Comparison of ENCODE assay signal across 8 mouse cellular contexts in genomic region chr7:80947445-80948350, GRCm38 (mm10). TPM values are rescaled to one million over a fixed set of nuclear protein-coding genes. Genes with fewer than 3 reads are reported as not detected.
A peak's percentile ranks its signal among the peaks of the same experiment; 100 is the strongest.
DNase-seq lines count a peak whose midpoint lies in the region; ATAC-seq and TF ChIP-seq lines count a peak whose summit lies in the region.

TSS of gene Sec11a (minus strand) at chr7:80947780.

- TF ChIP-seq EP300 in heart, postnatal 0 days (IDR thresholded peaks at IDR 0.05; ENCODE audit: low read depth): no peak

- H3K9me3 ChIP-seq in E14TG2a.4 (ENCODE audit: low read length): no peaks in the 10 kb centered on the region
- H3K9me3 ChIP-seq in forebrain, embryonic 12.5 days: no peaks in the 10 kb centered on the region
- H3K9me3 ChIP-seq in heart, postnatal 0 days (replicated peaks; ENCODE audit: control insufficient read depth, low read length): no peaks in the 10 kb centered on the region
- no peaks in the 10 kb centered on the region for H3K9me3 ChIP-seq in liver, embryonic 16.5 days (replicated peaks; ENCODE audit: control insufficient read depth, low read length)
- H3K9me3 ChIP-seq in neural tube, embryonic 13.5 days: no peaks in the 10 kb centered on the region

- H3K4me3 ChIP-seq in E14TG2a.4 (replicated peaks; ENCODE audit: low read length): peak within 1 kb of the TSS; percentile 97
- H3K4me3 ChIP-seq in forebrain, embryonic 12.5 days (replicated peaks): peak within 1 kb of the TSS; percentile 88
- peak within 1 kb of the TSS; percentile 98 for H3K4me3 ChIP-seq in heart, postnatal 0 days (ENCODE audit: low read depth, low read length)
- H3K4me3 ChIP-seq in liver, embryonic 16.5 days (ENCODE audit: low read depth, low read length): peak within 1 kb of the TSS; percentile 91
- peak within 1 kb of the TSS; percentile 73 for H3K4me3 ChIP-seq in neural tube, embryonic 13.5 days
- peak within 1 kb of the TSS; percentile 97 for H3K4me3 ChIP-seq in testis, adult 2 months (ENCODE audit: control insufficient read depth, low read depth, low read length)

- peaks cover 42% of the 10 kb centered on the region for H3K4me1 ChIP-seq in E14TG2a.4 (replicated peaks; ENCODE audit: low read depth, low read length)
- peaks cover 24% of the 10 kb centered on the region for H3K4me1 ChIP-seq in forebrain, embryonic 12.5 days
- H3K4me1 ChIP-seq in heart, postnatal 0 days (ENCODE audit: control insufficient read depth, insufficient read depth): peaks cover 11% of the 10 kb centered on the region
- peaks cover 22% of the 10 kb centered on the region for H3K4me1 ChIP-seq in liver, embryonic 16.5 days (ENCODE audit: control insufficient read depth, low read depth, low read length)
- peaks cover 33% of the 10 kb centered on the region for H3K4me1 ChIP-seq in neural tube, embryonic 13.5 days (replicated peaks)
- H3K4me1 ChIP-seq in testis, adult 2 months (ENCODE audit: control insufficient read depth, insufficient read depth, low read length): peaks cover 6% of the 10 kb centered on the region

- peak; percentile 99 for ATAC-seq in forebrain, embryonic 12.5 days (ENCODE audit: low FRiP score)
- ATAC-seq in heart, postnatal 0 days (ENCODE audit: insufficient read depth, low read depth): peak; percentile 99
- peak; percentile 100 for ATAC-seq in liver, embryonic 16.5 days (ENCODE audit: low read depth)
- ATAC-seq in neural tube, embryonic 13.5 days (ENCODE audit: low read depth): peak; percentile 100

- TF ChIP-seq POLR2A in testis, adult 2 months (IDR thresholded peaks at IDR 0.05; ENCODE audit: control insufficient read depth, low read depth, low read length): peak; percentile 81

- peaks cover 3% of the 10 kb centered on the region; the same call in 1 of the 2 replicates for H3K27me3 ChIP-seq in E14TG2a.4 (ENCODE audit: insufficient read depth, low read length)
- H3K27me3 ChIP-seq in forebrain, embryonic 12.5 days: no peaks in the 10 kb centered on the region
- H3K27me3 ChIP-seq in heart, postnatal 0 days (ENCODE audit: control insufficient read depth, insufficient read depth, low read length): no peaks in the 10 kb centered on the region
- H3K27me3 ChIP-seq in liver, embryonic 16.5 days (ENCODE audit: control insufficient read depth, insufficient read depth, low read depth, low read length): no peaks in the 10 kb centered on the region
- peaks cover 5% of the 10 kb centered on the region; the same call in 1 of the 2 replicates for H3K27me3 ChIP-seq in neural tube, embryonic 13.5 days
- no peaks in the 10 kb centered on the region for H3K27me3 ChIP-seq in testis, adult 2 months (ENCODE audit: control insufficient read depth, insufficient read depth, low read length)

- peak; percentile 88 for DNase-seq in c-Kit-positive CD71-positive TER-119-positive erythroid progenitor cells, embryonic 14.5 days (ENCODE audit: low spot score)
- DNase-seq in heart, postnatal 0 days (ENCODE audit: low spot score): peak; percentile 91
- DNase-seq in kidney, postnatal 4 days: peak; percentile 94 to 96

- peaks cover 14% of the 10 kb centered on the region for H3K36me3 ChIP-seq in E14TG2a.4 (ENCODE audit: insufficient read depth, low read length)
- H3K36me3 ChIP-seq in forebrain, embryonic 12.5 days (replicated peaks): peaks cover 9% of the 10 kb centered on the region
- H3K36me3 ChIP-seq in heart, postnatal 0 days (replicated peaks; ENCODE audit: control insufficient read depth, insufficient read depth, low read length): no peaks in the 10 kb centered on the region
- no peaks in the 10 kb centered on the region for H3K36me3 ChIP-seq in liver, embryonic 16.5 days (ENCODE audit: control insufficient read depth, insufficient read depth)
- H3K36me3 ChIP-seq in neural tube, embryonic 13.5 days: 0 out of 2 replicates have a peak, but pooled peaks cover 11% of the 10 kb centered on the region
- no peaks in the 10 kb centered on the region for H3K36me3 ChIP-seq in testis, adult 2 months (ENCODE audit: control insufficient read depth, insufficient read depth, low read length)

- H3K27ac ChIP-seq in forebrain, embryonic 12.5 days: peak within 1 kb of the TSS; percentile 93
- H3K27ac ChIP-seq in heart, postnatal 0 days (ENCODE audit: low read depth): peak within 1 kb of the TSS; percentile 95
- H3K27ac ChIP-seq in liver, embryonic 16.5 days (ENCODE audit: low read length): peak within 1 kb of the TSS; percentile 77
- H3K27ac ChIP-seq in neural tube, embryonic 13.5 days (replicated peaks): peak within 1 kb of the TSS; percentile 96
- H3K27ac ChIP-seq in testis, adult 2 months (ENCODE audit: control insufficient read depth, insufficient read depth, low read depth, low read length): peak within 1 kb of the TSS; percentile 94

- H3K9ac ChIP-seq in forebrain, embryonic 12.5 days: peak within 1 kb of the TSS; percentile 86
- H3K9ac ChIP-seq in heart, postnatal 0 days (replicated peaks; ENCODE audit: low read depth, low read length): peak within 1 kb of the TSS; percentile 91
- peak within 1 kb of the TSS; percentile 88 for H3K9ac ChIP-seq in liver, embryonic 16.5 days (ENCODE audit: low read depth, low read length)
- peak within 1 kb of the TSS; percentile 85 for H3K9ac ChIP-seq in neural tube, embryonic 13.5 days

- peak within 1 kb of the TSS; percentile 92 for H3K4me2 ChIP-seq in forebrain, embryonic 12.5 days
- peak within 1 kb of the TSS; percentile 90 for H3K4me2 ChIP-seq in heart, postnatal 0 days (ENCODE audit: low read depth, low read length)
- peak within 1 kb of the TSS; percentile 86 for H3K4me2 ChIP-seq in liver, embryonic 16.5 days (ENCODE audit: low read depth, low read length)
- peak within 1 kb of the TSS; percentile 71 for H3K4me2 ChIP-seq in neural tube, embryonic 13.5 days

- WGBS in forebrain, embryonic 12.5 days: 2% methylated on average over 44 of the region's 44 CpGs
- WGBS in heart, postnatal 0 days: 2% methylated on average over 44 of the region's 44 CpGs
- 2% methylated on average over 44 of the region's 44 CpGs for WGBS in liver, embryonic 16.5 days (ENCODE audit: insufficient replicate concordance)
- 1% methylated on average over 44 of the region's 44 CpGs for WGBS in neural tube, embryonic 13.5 days

- no peak for TF ChIP-seq CTCF in E14TG2a.4 (conservative IDR thresholded peaks at IDR 0.05; ENCODE audit: low read length)
- TF ChIP-seq CTCF in heart, postnatal 0 days (IDR thresholded peaks at IDR 0.05; ENCODE audit: low read depth): no peak
- TF ChIP-seq CTCF in testis, adult 2 months (IDR thresholded peaks at IDR 0.05; ENCODE audit: control insufficient read depth, insufficient read depth, insufficient replicate concordance, low read depth, low read length): 0 out of 2 replicates have a peak, but pooled peaks have one; percentile 9

RNA-seq across cellular contexts. Expression of gene Sec11a, which starts in this region (rescaled TPM):
- 169 and 179 TPM in 2 replicates for polyA plus RNA-seq in forebrain, embryonic 12.5 days (2016; fragmentation: Nextera tagmentation; extraction: Ambion mirVana)
- 79.2 and 118 TPM in 2 replicates for total RNA-seq in heart, postnatal 0 days (2014; rRNA removed; ENCODE audit: low replicate concordance)
- polyA plus RNA-seq in heart, postnatal 0 days (2015; fragmentation: Nextera tagmentation; extraction: Ambion mirVana): 104 and 110 TPM in 2 replicates
- polyA plus RNA-seq in liver, embryonic 16.5 days (2015; fragmentation: Nextera tagmentation; extraction: Ambion mirVana): 98.7 and 99.0 TPM in 2 replicates
- 193 and 195 TPM in 2 replicates for polyA plus RNA-seq in neural tube, embryonic 13.5 days (2015; fragmentation: Nextera tagmentation; extraction: Ambion mirVana)
- 40.7 and 52.0 TPM in 2 replicates for polyA plus RNA-seq in testis, adult 2 months (2012; rRNA removed)

Comparison
In these comparisons a context has a peak if more than half of its experiments do, and no peak if none do; other contexts are left out.
1. Peak in every context shown above with its lines: DNase-seq, ATAC-seq, H3K4me3 ChIP-seq and H3K27ac ChIP-seq.